Mouse (Mus musculus): ENCODE data around the gene Trank1.

Gene Trank1

GRCm38 (mm10) chr9:111302196-111302831 lies 9.2 kb upstream of the Trank1 start:
- no peak for DNase-seq (ENCODE audit: low read depth, low spot score)

- DNase-seq (ENCODE audit: low read depth, low spot score) = no peak
These were observed 7.5 kb upstream of the Trank1 start for GRCm38 (mm10) chr9:111304036-111304435.

GRCm38 (mm10) chr9:111306142-111306541 lies 5.4 kb upstream of the Trank1 start:
- DNase-seq (ENCODE audit: low read depth, low spot score) = no peak

GRCm38 (mm10) chr9:111311843-111312441 lies 403 bp downstream of the Trank1 start:
- DNase-seq (ENCODE audit: low read depth, low spot score) = no peak

GRCm38 (mm10) chr9:111312442-111313141 lies 1.1 kb downstream of the Trank1 start:
- DNase-seq (ENCODE audit: low read depth, low spot score) = no peak

- no peak for DNase-seq (ENCODE audit: low read depth, low spot score)
These were observed 1.8 kb downstream of the Trank1 start for GRCm38 (mm10) chr9:111313299-111313698.

GRCm38 (mm10) chr9:111313793-111314192 lies 2.3 kb downstream of the Trank1 start:
- DNase-seq (ENCODE audit: low read depth, low spot score) = no peak

GRCm38 (mm10) chr9:111314219-111314618 lies 2.7 kb downstream of the Trank1 start:
- no peak for DNase-seq (ENCODE audit: low read depth, low spot score)

GRCm38 (mm10) chr9:111320912-111321311 lies 9.4 kb downstream of the Trank1 start:
- DNase-seq (ENCODE audit: low read depth, low spot score) = no peak

- DNase-seq (ENCODE audit: low read depth, low spot score) = no peak
These were observed 13.3 kb downstream of the Trank1 start for GRCm38 (mm10) chr9:111324881-111325280.

GRCm38 (mm10) chr9:111329881-111330280 lies 18.3 kb downstream of the Trank1 start:
- DNase-seq (ENCODE audit: low read depth, low spot score) = no peak

GRCm38 (mm10) chr9:111333790-111334189 lies 22.3 kb downstream of the Trank1 start:
- DNase-seq (ENCODE audit: low read depth, low spot score) = no peak

- DNase-seq (ENCODE audit: low read depth, low spot score) = no peak
These were observed 23.1 kb downstream of the Trank1 start for GRCm38 (mm10) chr9:111334555-111335164.

- DNase-seq (ENCODE audit: low read depth, low spot score) = no peak
These were observed 39.7 kb downstream of the Trank1 start for GRCm38 (mm10) chr9:111351233-111351632.

- DNase-seq (ENCODE audit: low read depth, low spot score) = no peak
These were observed 40.1 kb downstream of the Trank1 start for GRCm38 (mm10) chr9:111351641-111352040.

GRCm38 (mm10) chr9:111352646-111353045 lies 41.1 kb downstream of the Trank1 start:
- no peak for DNase-seq (ENCODE audit: low read depth, low spot score)

GRCm38 (mm10) chr9:111355041-111355440 lies 43.5 kb downstream of the Trank1 start:
- DNase-seq (ENCODE audit: low read depth, low spot score) = no peak

- DNase-seq (ENCODE audit: low read depth, low spot score) = peak; percentile 16
These were observed 44.8 kb downstream of the Trank1 start for GRCm38 (mm10) chr9:111356386-111356785.

- no peak for DNase-seq (ENCODE audit: low read depth, low spot score)
These were observed 52.1 kb downstream of the Trank1 start for GRCm38 (mm10) chr9:111363656-111364055.

- no peak for DNase-seq (ENCODE audit: low read depth, low spot score)
These were observed 56.2 kb downstream of the Trank1 start for GRCm38 (mm10) chr9:111367713-111368112.

- no peak for DNase-seq (ENCODE audit: low read depth, low spot score)
These were observed 60.5 kb downstream of the Trank1 start for GRCm38 (mm10) chr9:111372079-111372478.

- no peak for DNase-seq (ENCODE audit: low read depth, low spot score)
These were observed 66.3 kb downstream of the Trank1 start for GRCm38 (mm10) chr9:111377868-111378267.
